Mouse (Mus musculus) gastrocnemius, adult 18-20 months (tissue): ENCODE results near the gene Sardh. TPM values are rescaled to one million over a fixed set of nuclear protein-coding genes. Genes with fewer than 3 reads are reported as not detected.
A peak's percentile ranks its signal among the peaks of the same experiment; 100 is the strongest.

Source experiments
- DNase-seq: peaks from one replicate; pipeline ENCODE4 v3.0.0; 2021; ENCODE audit warnings: low spot score
- long read RNA-seq, 2 experiments: library from polyadenylated mRNA; stranded (forward); transcript quantifications; one replicate each; pipeline ENCODE4 v2.0.0; 2021
- total RNA-seq, 2 experiments: library from RNA; stranded (reverse); gene quantifications; 2 replicates each; pipeline ENCODE4 v1.2.3; 2021

Gene Sardh
- under 1 TPM; 0.82 to 0.85 TPM for total RNA-seq
- long read RNA-seq, experiment 1, partial matches to known transcripts, result 0 of 1 reads
- long read RNA-seq, experiment 1, other reads (novel, unspliced or antisense), result 1 of 1 reads
- long read RNA-seq, experiment 2, full-length matches to known transcripts, result 1 of 2 reads
- long read RNA-seq, experiment 2, partial matches to known transcripts, result 0 of 2 reads
- long read RNA-seq, experiment 2, other reads (novel, unspliced or antisense), result 1 of 2 reads

- no peak for DNase-seq
Observed at GRCm38 (mm10) chr2:27248211-27248610, at the start of gene Sardh. TSS of gene Sardh (minus strand) at chr2:27248337.

GRCm38 (mm10) chr2:27296656-27297406 is 48.7 kb upstream of the Sardh start:
- no peak for DNase-seq

GRCm38 (mm10) chr2:27294777-27295176 is 46.6 kb upstream of the Sardh start:
- no peak for DNase-seq

GRCm38 (mm10) chr2:27289019-27289418 is 40.9 kb upstream of the Sardh start:
- peak; percentile 84 for DNase-seq

GRCm38 (mm10) chr2:27286971-27287710 is 39.0 kb upstream of the Sardh start:
- no peak for DNase-seq

GRCm38 (mm10) chr2:27284441-27284840 is 36.3 kb upstream of the Sardh start:
- DNase-seq, result no peak

- DNase-seq, result no peak
Observed at GRCm38 (mm10) chr2:27281771-27282170, 33.6 kb upstream of the Sardh start.

- peak; percentile 62 for DNase-seq
Observed at GRCm38 (mm10) chr2:27280920-27281611, 32.9 kb upstream of the Sardh start.

- DNase-seq, result no peak
Observed at GRCm38 (mm10) chr2:27278859-27279258, 30.7 kb upstream of the Sardh start.

- DNase-seq, result no peak
Observed at GRCm38 (mm10) chr2:27268325-27268724, 20.2 kb upstream of the Sardh start.

- DNase-seq, result no peak
Observed at GRCm38 (mm10) chr2:27265819-27266218, 17.7 kb upstream of the Sardh start.

GRCm38 (mm10) chr2:27262984-27263383 is 14.8 kb upstream of the Sardh start:
- DNase-seq, result no peak

- no peak for DNase-seq
Observed at GRCm38 (mm10) chr2:27251434-27251833, 3.3 kb upstream of the Sardh start.

- DNase-seq, result no peak
Observed at GRCm38 (mm10) chr2:27247487-27247863, 662 bp downstream of the Sardh start.

GRCm38 (mm10) chr2:27246712-27247486 is 1.2 kb downstream of the Sardh start:
- peak; percentile 87 for DNase-seq

GRCm38 (mm10) chr2:27245947-27246346 is 2.2 kb downstream of the Sardh start:
- DNase-seq, result no peak

GRCm38 (mm10) chr2:27237342-27237741 is 10.8 kb downstream of the Sardh start:
- DNase-seq, result peak; percentile 68

GRCm38 (mm10) chr2:27235729-27236128 is 12.4 kb downstream of the Sardh start:
- DNase-seq, result peak; percentile 68

GRCm38 (mm10) chr2:27232376-27232775 is 15.8 kb downstream of the Sardh start:
- DNase-seq, result no peak

GRCm38 (mm10) chr2:27229481-27230105 is 18.5 kb downstream of the Sardh start:
- no peak for DNase-seq
